Mouse (Mus musculus) intestine, embryonic 14.5 days (tissue): ENCODE measurements around the gene Jam3. TPM values are rescaled to one million over a fixed set of nuclear protein-coding genes. Genes with fewer than 3 reads are reported as not detected.

ENCODE experiments used
- ATAC-seq: fragments of 200-750 bp; cut with Nextera tagmentation; replicated peaks from 2 replicates; pipeline ENCODE4 v1.8.0; 2017; ENCODE audit warnings: low read depth, moderate number of reproducible peaks, moderate TSS enrichment, moderate library complexity; ENCODE audit not compliant: low FRiP score, low TSS enrichment
- DNase-seq: peaks from one replicate; pipeline ENCODE4 v3.0.0-alpha.2; 2018; ENCODE audit warnings: low spot score
- H3K27ac ChIP-seq: fragments of 300-500 bp; sonication (generic); 2 replicates; pipeline ENCODE4 v1.5.1; 2014; ENCODE audit warnings: low read depth, mild to moderate bottlenecking, control low read depth
- H3K27me3 ChIP-seq: fragments of 300-500 bp; sonication (generic); replicated peaks from 2 replicates; pipeline ENCODE4 v1.6.1; 2014; ENCODE audit warnings: low read length, control low read depth; ENCODE audit not compliant: control insufficient read depth, insufficient read depth
- H3K36me3 ChIP-seq: fragments of 300-500 bp; sonication (generic); 2 replicates; pipeline ENCODE4 v1.6.1; 2014; ENCODE audit warnings: low read length, control low read depth; ENCODE audit not compliant: control insufficient read depth, insufficient read depth
- H3K4me1 ChIP-seq: fragments of 300-500 bp; sonication (generic); replicated peaks from 2 replicates; pipeline ENCODE4 v1.6.1; 2014; ENCODE audit warnings: low read length, control low read depth, mixed read lengths; ENCODE audit not compliant: control insufficient read depth, insufficient read depth
- H3K4me2 ChIP-seq: fragments of 300-500 bp; sonication (generic); 2 replicates; pipeline ENCODE4 v1.6.1; 2014; ENCODE audit warnings: low read length
- H3K4me3 ChIP-seq: fragments of 300-500 bp; sonication (generic); 2 replicates; pipeline ENCODE4 v1.5.1; 2014; ENCODE audit warnings: low read depth, low read length, control low read depth, mixed read lengths
- H3K9ac ChIP-seq: fragments of 300-500 bp; sonication (generic); 2 replicates; pipeline ENCODE4 v1.6.1; 2014; ENCODE audit warnings: mild to moderate bottlenecking, low read length
- H3K9me3 ChIP-seq: fragments of 300-500 bp; sonication (generic); 2 replicates; pipeline ENCODE4 v1.6.1; 2016; ENCODE audit warnings: low read length, control low read depth; ENCODE audit not compliant: control insufficient read depth
- WGBS: fragments of 180-500 bp; shearing (Covaris S2); extraction: QIAGEN DNeasy Blood & Tissue Kit; methylation state at CpG from one replicate; pipeline ENCODE4 v1.1.7; 2014; 5-methylcytosine and 5-hydroxymethylcytosine counted together
- polyA plus RNA-seq: library from polyadenylated mRNA; unstranded; fragments of >200 nt; fragmentation: Nextera tagmentation; extraction: Ambion mirVana; gene quantifications from 2 replicates; pipeline ENCODE4 v1.2.1, GENCODE M21; 2014

Gene Jam3
- polyA plus RNA-seq = 60.0 and 63.4 TPM in 2 replicates

- Histone ChIP-seq H3K4me3 (peak within 1 kb of the TSS; percentile 50), H3K9ac (peak within 1 kb of the TSS; percentile 54), H3K36me3 (no peaks in the 10 kb centered on the region), H3K27me3 (no peaks in the 10 kb centered on the region), H3K4me1 (peaks cover 7% of the 10 kb centered on the region; the same call in 1 of the 2 replicates), H3K9me3 (no peaks in the 10 kb centered on the region), H3K27ac (peak within 1 kb of the TSS; percentile 73), H3K4me2 (peak within 1 kb of the TSS; percentile 60)
- WGBS = under 1% methylated on average over 58 of the region's 58 CpGs
- ATAC-seq (peak; percentile 96), DNase-seq (peak; percentile 96)
These were observed at the start of gene Jam3 for GRCm38 (mm10) chr9:27154763-27155530. TSS of gene Jam3 (minus strand) at chr9:27155421.

GRCm38 (mm10) chr9:27204201-27204600 lies 49.0 kb upstream of the Jam3 start:
- Histone ChIP-seq H3K4me2 (no peak overlapping the region), H3K4me1 (peaks cover 11% of the 10 kb centered on the region; the same call in 1 of the 2 replicates), H3K36me3 (no peaks in the 10 kb centered on the region), H3K4me3 (no peak overlapping the region), H3K27me3 (no peaks in the 10 kb centered on the region), H3K9ac (no peak overlapping the region), H3K9me3 (no peaks in the 10 kb centered on the region), H3K27ac (no peak overlapping the region)
- 85% methylated on average over 6 of the region's 6 CpGs for WGBS
- ATAC-seq = no peak
- DNase-seq = no peak

GRCm38 (mm10) chr9:27203134-27203533 lies 47.9 kb upstream of the Jam3 start:
- no peak overlapping the region for H3K9ac ChIP-seq
- no peaks in the 10 kb centered on the region for H3K9me3 ChIP-seq
- no peak overlapping the region for H3K4me3 ChIP-seq
- peak; percentile 77 for ATAC-seq
- peak; percentile 60 for DNase-seq
- no peak overlapping the region for H3K27ac ChIP-seq
- H3K36me3 ChIP-seq = no peaks in the 10 kb centered on the region
- WGBS = 4% methylated on average over 2 of the region's 2 CpGs
- peaks cover 11% of the 10 kb centered on the region; the same call in 1 of the 2 replicates for H3K4me1 ChIP-seq
- no peak overlapping the region for H3K4me2 ChIP-seq
- no peaks in the 10 kb centered on the region for H3K27me3 ChIP-seq

- H3K27me3 ChIP-seq = no peaks in the 10 kb centered on the region
- ATAC-seq (no peak), DNase-seq (no peak)
- WGBS = 54% methylated on average over 8 of the region's 8 CpGs
- peaks cover 11% of the 10 kb centered on the region; the same call in 1 of the 2 replicates for H3K4me1 ChIP-seq
- no peaks in the 10 kb centered on the region for H3K36me3 ChIP-seq
- H3K4me2 ChIP-seq = no peak overlapping the region
- no peak overlapping the region for H3K4me3 ChIP-seq
- H3K9me3 ChIP-seq = no peaks in the 10 kb centered on the region
- no peak overlapping the region for H3K9ac ChIP-seq
- 0 out of 2 replicates have a peak overlapping the region, but pooled peaks have one; percentile 0 for H3K27ac ChIP-seq
These were observed 46.4 kb upstream of the Jam3 start for GRCm38 (mm10) chr9:27201472-27202219.

- Histone ChIP-seq H3K27me3 (no peaks in the 10 kb centered on the region), H3K27ac (no peak overlapping the region), H3K4me3 (no peak overlapping the region), H3K36me3 (no peaks in the 10 kb centered on the region), H3K9ac (no peak overlapping the region), H3K4me2 (no peak overlapping the region), H3K9me3 (no peaks in the 10 kb centered on the region), H3K4me1 (peaks cover 20% of the 10 kb centered on the region)
- DNase-seq (no peak), ATAC-seq (no peak)
- WGBS = 69% methylated on average over 5 of the region's 6 CpGs
These were observed 38.4 kb upstream of the Jam3 start for GRCm38 (mm10) chr9:27193592-27194080.

GRCm38 (mm10) chr9:27192761-27193591 lies 37.8 kb upstream of the Jam3 start:
- H3K4me1 ChIP-seq = peaks cover 20% of the 10 kb centered on the region
- H3K9ac ChIP-seq = no peak overlapping the region
- H3K27me3 ChIP-seq = no peaks in the 10 kb centered on the region
- no peaks in the 10 kb centered on the region for H3K9me3 ChIP-seq
- ATAC-seq (no peak), DNase-seq (no peak)
- H3K27ac ChIP-seq = peak overlapping the region; percentile 73; the same call in 1 of the 2 replicates
- 62% methylated on average over 10 of the region's 10 CpGs for WGBS
- no peak overlapping the region for H3K4me2 ChIP-seq
- no peak overlapping the region for H3K4me3 ChIP-seq
- H3K36me3 ChIP-seq = no peaks in the 10 kb centered on the region

GRCm38 (mm10) chr9:27192001-27192760 lies 37.0 kb upstream of the Jam3 start:
- H3K27ac ChIP-seq = peak overlapping the region; percentile 73
- no peak overlapping the region for H3K9ac ChIP-seq
- peaks cover 20% of the 10 kb centered on the region for H3K4me1 ChIP-seq
- peak; percentile 89 for DNase-seq
- WGBS = 9% methylated on average over 14 of the region's 14 CpGs
- no peaks in the 10 kb centered on the region for H3K9me3 ChIP-seq
- H3K27me3 ChIP-seq = no peaks in the 10 kb centered on the region
- peak; percentile 96 for ATAC-seq
- H3K36me3 ChIP-seq = no peaks in the 10 kb centered on the region
- peak overlapping the region; percentile 56 for H3K4me2 ChIP-seq
- H3K4me3 ChIP-seq = peak overlapping the region; percentile 23
